ENCODE assay signal across 8 mouse cellular contexts in the genomic region with DNA sequence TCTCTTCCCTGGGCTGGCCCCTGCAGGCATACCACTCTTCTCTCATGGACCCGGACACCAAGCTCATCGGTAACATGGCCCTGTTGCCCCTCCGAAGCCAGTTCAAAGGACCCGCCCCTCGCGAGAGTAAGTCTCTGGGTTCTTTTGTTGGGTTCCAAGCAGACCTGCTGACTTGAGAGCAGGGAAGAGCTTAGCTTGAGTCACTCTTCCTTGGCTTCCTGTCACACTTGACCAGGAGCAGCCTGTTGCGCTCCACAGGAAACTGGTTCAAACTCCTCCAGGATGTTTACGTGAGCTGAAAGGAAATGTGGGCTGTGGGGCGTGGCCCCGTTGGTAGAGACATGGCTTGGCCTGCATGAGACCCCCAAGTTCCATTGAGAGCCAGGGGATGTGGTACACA. TPM values are rescaled to one million over a fixed set of nuclear protein-coding genes. Genes with fewer than 3 reads are reported as not detected.
DNase-seq lines count a peak whose midpoint lies in the region; TF ChIP-seq lines count a peak whose summit lies in the region.

No protein-coding gene starts in this region.

- H3K4me3 ChIP-seq in left cerebral cortex, adult 2 months = no peak overlapping the region

- intact Hi-C loops in left cerebral cortex, adult 2 months (cut with DNase I) = no loop called here

- TF ChIP-seq CTCF in left cerebral cortex, adult 2 months (IDR thresholded peaks at IDR 0.05) = no peak

- no peak overlapping the region for H3K27ac ChIP-seq in left cerebral cortex, adult 2 months

- DNase-seq in adrenal gland, adult (ENCODE audit: inconsistent age in 2 of 2, low spot score in 1 of 2) = peak; percentile 61 to 63
- no peak for DNase-seq in adrenal gland, adult 8-10 months
- peak; percentile 32 for DNase-seq in thymus, postnatal 25 days
- DNase-seq in thymus, postnatal 10 days (ENCODE audit: low spot score in 2 of 2) = no peak
- DNase-seq in kidney, postnatal 14 days = peak; percentile 81
- DNase-seq in right cerebral cortex, adult 2 months (ENCODE audit: low spot score in 2 of 2) = no peak
- DNase-seq in left cerebral cortex, adult 11 months (ENCODE audit: low spot score) = no peak
- DNase-seq in left cerebral cortex, adult 2 months (ENCODE audit: extremely low spot score in 1 of 2, low spot score in 2 of 2) = no peak

RNA-seq across cellular contexts. Expression of a gene that starts 5.1 kb away (rescaled TPM):
- 100 to 1,000 TPM; 189 to 253 (median 205) TPM for total RNA-seq in adrenal gland, adult 8-10 months (2022)
- 100 to 1,000 TPM; 200 to 216 TPM for total RNA-seq in left cerebral cortex, adult 2 months (2021)

RNA-seq across cellular contexts. Expression of a gene that starts 24.6 kb away (rescaled TPM):
- 10 to 100 TPM; 31.1 to 45.8 (median 38.8) TPM for total RNA-seq in adrenal gland, adult 8-10 months (2022)
- total RNA-seq in left cerebral cortex, adult 2 months (2021) = 10 to 100 TPM; 68.0 to 73.4 TPM

RNA-seq across cellular contexts. Expression of a gene that starts 24.7 kb away (rescaled TPM):
- total RNA-seq in adrenal gland, adult 8-10 months (2022) = 10 to 100 TPM; 49.1 to 59.5 (median 55.4) TPM
- total RNA-seq in left cerebral cortex, adult 2 months (2021) = 10 to 100 TPM; 28.6 to 29.5 TPM

RNA-seq across cellular contexts. Expression of a gene that starts 25.1 kb away (rescaled TPM):
- total RNA-seq in adrenal gland, adult 8-10 months (2022) = 10 to 100 TPM; 31.5 to 38.5 (median 35.0) TPM
- total RNA-seq in left cerebral cortex, adult 2 months (2021) = 10 to 100 TPM; 24.9 to 27.5 TPM

RNA-seq across cellular contexts. Expression of a gene that starts 42.6 kb away (rescaled TPM):
- total RNA-seq in adrenal gland, adult 8-10 months (2022) = 100 to 1,000 TPM; 147 to 170 (median 156) TPM
- 100 to 1,000 TPM; 180 to 190 TPM for total RNA-seq in left cerebral cortex, adult 2 months (2021)

Comparison
In these comparisons a context has a peak if more than half of its experiments do, and no peak if none do; other contexts are left out.
1. DNase-seq: peak in adrenal gland, adult (2 of 2), thymus, postnatal 25 days (single experiment) and kidney, postnatal 14 days (single experiment); none in adrenal gland, adult 8-10 months (single experiment), thymus, postnatal 10 days (0 of 2), right cerebral cortex, adult 2 months (0 of 2), left cerebral cortex, adult 11 months (single experiment) and left cerebral cortex, adult 2 months (0 of 2).